Mouse (Mus musculus): ENCODE results near the gene Fam81a. TPM values are rescaled to one million over a fixed set of nuclear protein-coding genes. Genes with fewer than 3 reads are reported as not detected.

Gene Fam81a
- 0.90 TPM for polyA plus RNA-seq (2012; fragmentation: generic; extraction: Trizol)
- long read RNA-seq, experiment 1, partial matches to known transcripts, result 0 of 1 reads
- long read RNA-seq, experiment 1, other reads (novel, unspliced or antisense), result 0 of 1 reads
- long read RNA-seq, experiment 2, transcript Fam81a-201 (9 exons, 3,703 nt), result major isoform, 5 of 6 reads
- long read RNA-seq, experiment 2, partial matches to known transcripts, result 0 of 6 reads
- long read RNA-seq, experiment 2, other reads (novel, unspliced or antisense), result 1 of 6 reads

DNA sequence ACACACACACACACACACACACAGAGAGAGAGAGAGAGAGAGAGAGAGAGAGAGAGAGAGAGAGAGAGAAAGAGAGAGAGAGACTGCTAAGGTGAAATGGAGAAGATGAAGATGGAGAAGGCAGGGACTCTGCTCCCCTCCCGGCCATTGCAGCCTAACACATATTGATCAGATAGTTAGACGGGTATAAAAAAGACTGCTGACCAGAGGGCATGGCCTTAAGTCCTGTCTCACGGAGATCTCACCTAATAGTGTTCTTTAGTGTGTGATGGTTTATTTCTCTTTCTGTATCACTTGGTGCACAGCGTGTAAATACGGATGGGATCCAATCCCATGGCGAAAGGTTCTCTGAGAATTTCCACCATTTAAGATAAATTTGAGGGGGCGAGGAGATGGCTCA is at the start of gene Fam81a:
TSS of gene Fam81a (minus strand) at position 101 of the 400 bp plus-strand sequence.
- Histone ChIP-seq H3K27me3 (ENCODE audit: control insufficient read depth, insufficient read depth, insufficient read length) (peaks cover 4% of the 10 kb centered on the region), H3ac (ENCODE audit: control insufficient read depth, insufficient read length, low read depth) (no peak within 1 kb of the TSS), H3K4me3 (ENCODE audit: insufficient read depth, poor library complexity, severe bottlenecking) (no peak within 1 kb of the TSS), H3K79me3 (ENCODE audit: low read depth) (no peaks in the 10 kb centered on the region), H3K36me3 (ENCODE audit: control insufficient read depth, insufficient read depth) (no peaks in the 10 kb centered on the region), H3K79me2 (ENCODE audit: control insufficient read depth, insufficient read depth) (no peaks in the 10 kb centered on the region)
- no peak for TF ChIP-seq CEBPB (IDR thresholded peaks at IDR 0.05; ENCODE audit: low read depth)
- no peak for TF ChIP-seq MAX (IDR thresholded peaks at IDR 0.05)
- TF ChIP-seq USF1 (IDR thresholded peaks at IDR 0.05; ENCODE audit: low read depth), result no peak
- TF ChIP-seq MYOG (IDR thresholded peaks at IDR 0.05; ENCODE audit: control insufficient read depth, extremely low read depth, insufficient read length), result no peak

DNA sequence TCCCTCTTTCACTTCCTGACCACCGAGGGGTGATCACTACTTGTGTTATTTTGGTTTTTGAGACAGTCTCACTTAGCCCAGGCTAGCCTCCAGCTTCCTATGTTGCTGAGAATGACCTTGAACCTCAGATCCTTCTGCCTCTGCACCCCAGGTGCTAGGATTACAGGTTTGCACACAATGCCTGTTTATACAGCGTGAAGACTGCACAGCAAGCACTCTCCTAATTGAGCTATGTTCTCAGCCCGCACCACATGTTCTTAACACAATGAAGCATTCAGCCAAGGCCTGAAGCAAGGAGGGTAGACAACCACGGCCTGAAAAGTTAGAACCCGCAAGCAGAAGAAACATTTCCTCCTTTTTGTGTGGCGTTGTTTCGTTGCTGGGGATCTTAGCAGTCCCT is 40.3 kb upstream of the Fam81a start:
- H3K4me3 ChIP-seq (ENCODE audit: insufficient read depth, poor library complexity, severe bottlenecking), result no peak overlapping the region
- no peaks in the 10 kb centered on the region for H3K79me3 ChIP-seq (ENCODE audit: low read depth)
- H3K79me2 ChIP-seq (ENCODE audit: control insufficient read depth, insufficient read depth), result no peaks in the 10 kb centered on the region
- TF ChIP-seq CTCF (IDR thresholded peaks at IDR 0.05; ENCODE audit: control insufficient read depth, insufficient read depth, insufficient read length), result no peak
- no peak for TF ChIP-seq MYOG (IDR thresholded peaks at IDR 0.05; ENCODE audit: control insufficient read depth, extremely low read depth, insufficient read length)
- no peak for TF ChIP-seq MAX (IDR thresholded peaks at IDR 0.05)
- TF ChIP-seq CEBPB (IDR thresholded peaks at IDR 0.05; ENCODE audit: low read depth), result no peak
- TF ChIP-seq FOSL1 (IDR thresholded peaks at IDR 0.05; ENCODE audit: insufficient read depth, low read length, poor library complexity, severe bottlenecking), result no peak
- no peak for TF ChIP-seq USF1 (IDR thresholded peaks at IDR 0.05; ENCODE audit: low read depth)
- TF ChIP-seq MYOD1 (IDR thresholded peaks at IDR 0.05; ENCODE audit: control insufficient read depth, insufficient read length, low read depth), result no peak
- H3K27me3 ChIP-seq (ENCODE audit: control insufficient read depth, insufficient read depth, insufficient read length), result no peaks in the 10 kb centered on the region
- H3ac ChIP-seq (ENCODE audit: control insufficient read depth, insufficient read length, low read depth), result no peak overlapping the region
- no peaks in the 10 kb centered on the region for H3K36me3 ChIP-seq (ENCODE audit: control insufficient read depth, insufficient read depth)

GRCm38 (mm10) chr9:70181719-70182118 is 39.4 kb upstream of the Fam81a start:
- H3ac ChIP-seq (ENCODE audit: control insufficient read depth, insufficient read length, low read depth), result no peak overlapping the region
- TF ChIP-seq CEBPB (IDR thresholded peaks at IDR 0.05; ENCODE audit: low read depth) (no peak), FOSL1 (IDR thresholded peaks at IDR 0.05; ENCODE audit: insufficient read depth, low read length, poor library complexity, severe bottlenecking) (no peak), MYOD1 (IDR thresholded peaks at IDR 0.05; ENCODE audit: control insufficient read depth, insufficient read length, low read depth) (no peak)
- no peaks in the 10 kb centered on the region for H3K36me3 ChIP-seq (ENCODE audit: control insufficient read depth, insufficient read depth)
- H3K4me3 ChIP-seq (ENCODE audit: insufficient read depth, poor library complexity, severe bottlenecking), result no peak overlapping the region
- no peaks in the 10 kb centered on the region for H3K27me3 ChIP-seq (ENCODE audit: control insufficient read depth, insufficient read depth, insufficient read length)
- no peaks in the 10 kb centered on the region for H3K79me2 ChIP-seq (ENCODE audit: control insufficient read depth, insufficient read depth)
- H3K79me3 ChIP-seq (ENCODE audit: low read depth), result no peaks in the 10 kb centered on the region

- H3K27me3 ChIP-seq (ENCODE audit: control insufficient read depth, insufficient read depth, insufficient read length), result no peaks in the 10 kb centered on the region
- TF ChIP-seq MAX (IDR thresholded peaks at IDR 0.05) (no peak), MYOD1 (IDR thresholded peaks at IDR 0.05; ENCODE audit: control insufficient read depth, insufficient read length, low read depth) (no peak), CEBPB (IDR thresholded peaks at IDR 0.05; ENCODE audit: low read depth) (no peak), MYOG (IDR thresholded peaks at IDR 0.05; ENCODE audit: control insufficient read depth, extremely low read depth, insufficient read length) (no peak), CTCF (IDR thresholded peaks at IDR 0.05; ENCODE audit: control insufficient read depth, insufficient read depth, insufficient read length) (no peak), USF1 (IDR thresholded peaks at IDR 0.05; ENCODE audit: low read depth) (no peak), FOSL1 (IDR thresholded peaks at IDR 0.05; ENCODE audit: insufficient read depth, low read length, poor library complexity, severe bottlenecking) (no peak)
- H3ac ChIP-seq (ENCODE audit: control insufficient read depth, insufficient read length, low read depth), result no peak overlapping the region
- no peaks in the 10 kb centered on the region for H3K79me3 ChIP-seq (ENCODE audit: low read depth)
- H3K36me3 ChIP-seq (ENCODE audit: control insufficient read depth, insufficient read depth), result no peaks in the 10 kb centered on the region
- no peaks in the 10 kb centered on the region for H3K79me2 ChIP-seq (ENCODE audit: control insufficient read depth, insufficient read depth)
- H3K4me3 ChIP-seq (ENCODE audit: insufficient read depth, poor library complexity, severe bottlenecking), result no peak overlapping the region
Measured at GRCm38 (mm10) chr9:70176291-70176690, 33.9 kb upstream of the Fam81a start.

DNA sequence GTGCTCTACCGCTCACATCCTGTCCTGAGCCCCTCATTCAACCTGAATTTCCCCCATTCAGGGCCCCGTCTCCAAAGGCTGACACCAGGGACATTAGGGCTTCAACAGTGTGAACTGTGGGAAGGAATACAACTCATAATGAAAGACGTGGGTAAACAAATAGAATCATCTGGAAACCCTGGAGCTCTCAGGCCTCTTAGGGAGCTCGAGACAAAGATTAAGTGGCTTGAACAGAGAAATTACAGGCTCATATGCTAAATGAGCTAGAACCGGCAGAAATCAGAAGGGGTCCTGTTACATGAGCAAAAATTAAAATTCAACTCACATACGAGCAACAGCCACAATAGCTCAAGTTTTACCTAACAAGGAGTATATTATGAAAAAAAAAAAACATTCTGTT is 32.5 kb upstream of the Fam81a start:
- Histone ChIP-seq H3K36me3 (ENCODE audit: control insufficient read depth, insufficient read depth) (no peaks in the 10 kb centered on the region), H3ac (ENCODE audit: control insufficient read depth, insufficient read length, low read depth) (no peak overlapping the region), H3K79me2 (ENCODE audit: control insufficient read depth, insufficient read depth) (no peaks in the 10 kb centered on the region), H3K27me3 (ENCODE audit: control insufficient read depth, insufficient read depth, insufficient read length) (no peaks in the 10 kb centered on the region), H3K4me3 (ENCODE audit: insufficient read depth, poor library complexity, severe bottlenecking) (no peak overlapping the region), H3K79me3 (ENCODE audit: low read depth) (no peaks in the 10 kb centered on the region)
- TF ChIP-seq MYOG (IDR thresholded peaks at IDR 0.05; ENCODE audit: control insufficient read depth, extremely low read depth, insufficient read length), result no peak

DNA sequence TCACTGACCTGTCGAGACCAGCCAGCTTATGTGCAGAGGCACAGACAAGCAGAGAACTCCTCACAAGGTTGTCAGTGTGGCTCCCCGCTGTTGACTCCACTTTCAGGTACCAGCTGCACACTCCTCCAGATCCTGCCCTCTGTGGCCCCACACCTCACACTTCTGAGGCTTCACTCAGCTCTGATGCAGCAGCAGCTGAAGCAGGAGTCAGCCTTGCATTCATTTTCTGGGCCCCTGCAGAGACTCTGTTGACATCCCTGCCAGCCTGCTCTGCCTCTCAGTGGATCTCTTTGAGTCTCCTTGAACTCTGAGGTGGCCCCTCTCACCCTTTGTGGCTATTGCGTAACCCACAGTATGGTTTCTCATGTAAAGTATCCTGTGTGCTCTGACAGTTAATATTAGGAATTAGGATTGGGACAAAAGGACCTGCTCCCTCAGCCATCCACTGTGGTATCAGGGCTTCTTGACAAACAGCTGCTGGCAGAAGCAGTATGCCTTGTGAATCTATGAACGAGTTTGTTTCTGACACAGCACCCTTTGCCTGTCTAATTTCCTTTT is 32.0 kb upstream of the Fam81a start:
- Histone ChIP-seq H3K79me2 (ENCODE audit: control insufficient read depth, insufficient read depth) (no peaks in the 10 kb centered on the region), H3K4me3 (ENCODE audit: insufficient read depth, poor library complexity, severe bottlenecking) (no peak overlapping the region), H3K27me3 (ENCODE audit: control insufficient read depth, insufficient read depth, insufficient read length) (no peaks in the 10 kb centered on the region), H3K36me3 (ENCODE audit: control insufficient read depth, insufficient read depth) (no peaks in the 10 kb centered on the region), H3K79me3 (ENCODE audit: low read depth) (no peaks in the 10 kb centered on the region), H3ac (ENCODE audit: control insufficient read depth, insufficient read length, low read depth) (no peak overlapping the region)
- no peak for TF ChIP-seq MAX (IDR thresholded peaks at IDR 0.05)
- peak; percentile 70 for TF ChIP-seq CEBPB (IDR thresholded peaks at IDR 0.05; ENCODE audit: low read depth)
